Mouse (Mus musculus) heart, embryonic 13.5 days (tissue): ENCODE measurements around the gene Ccdc114. TPM values are rescaled to one million over a fixed set of nuclear protein-coding genes. Genes with fewer than 3 reads are reported as not detected.

Source experiments
- ATAC-seq: fragments of 200-750 bp; cut with Nextera tagmentation; 2 replicates; pipeline ENCODE4 v1.8.0; 2017; ENCODE audit warnings: moderate TSS enrichment; ENCODE audit not compliant: insufficient number of reproducible peaks, low FRiP score, low TSS enrichment; ENCODE audit errors: extremely low read depth
- H3K27ac ChIP-seq: fragments of 300-500 bp; sonication (generic); replicated peaks from 2 replicates; pipeline ENCODE4 v1.5.1; 2015; ENCODE audit warnings: moderate library complexity, mild to moderate bottlenecking, inconsistent platforms
- H3K27me3 ChIP-seq: fragments of 300-500 bp; sonication (generic); replicated peaks from 2 replicates; pipeline ENCODE4 v1.6.1; 2015; ENCODE audit warnings: mild to moderate bottlenecking, inconsistent platforms
- H3K36me3 ChIP-seq: fragments of 300-500 bp; sonication (generic); 2 replicates; pipeline ENCODE4 v1.6.1; 2015; ENCODE audit warnings: mild to moderate bottlenecking, inconsistent platforms
- H3K4me1 ChIP-seq: fragments of 300-500 bp; sonication (generic); 2 replicates; pipeline ENCODE4 v1.6.1; 2015; ENCODE audit warnings: inconsistent platforms
- H3K4me2 ChIP-seq: fragments of 300-500 bp; sonication (generic); 2 replicates; pipeline ENCODE4 v1.6.1; 2015; ENCODE audit warnings: inconsistent platforms, mild to moderate bottlenecking, moderate library complexity
- H3K4me3 ChIP-seq: fragments of 300-500 bp; sonication (generic); 2 replicates; pipeline ENCODE4 v1.5.1; 2015; ENCODE audit warnings: moderate library complexity, mild to moderate bottlenecking, inconsistent platforms
- H3K9ac ChIP-seq: fragments of 300-500 bp; sonication (generic); 2 replicates; pipeline ENCODE4 v1.6.1; 2015; ENCODE audit warnings: inconsistent platforms, mild to moderate bottlenecking, moderate library complexity
- H3K9me3 ChIP-seq: fragments of 300-500 bp; sonication (generic); 2 replicates; pipeline ENCODE4 v1.6.1; 2016; ENCODE audit warnings: inconsistent platforms
- WGBS: fragments of 180-500 bp; shearing (Covaris S2); methylation state at CpG from one replicate; pipeline ENCODE4 v1.1.7; 2015; ENCODE audit warnings: mixed read lengths; 5-methylcytosine and 5-hydroxymethylcytosine counted together
- polyA plus RNA-seq: library from polyadenylated mRNA; unstranded; fragments of >200 nt; fragmentation: Nextera tagmentation; extraction: Ambion mirVana; gene quantifications from 2 replicates; pipeline ENCODE4 v1.2.1, GENCODE M21; 2015

The Ccdc114 gene
- polyA plus RNA-seq, 1 experiment from 2014 or later: 2.7 TPM

GRCm38 (mm10) chr7:45901562-45901961, 22.3 kb upstream of the Ccdc114 start:
- no peaks in the 10 kb centered on the region for H3K9me3 ChIP-seq
- H3K27ac ChIP-seq: no peak overlapping the region
- H3K36me3 ChIP-seq: no peaks in the 10 kb centered on the region
- ATAC-seq: no peak
- no peak overlapping the region for H3K4me3 ChIP-seq
- WGBS: 51% methylated on average over 5 of the region's 5 CpGs
- H3K27me3 ChIP-seq: no peaks in the 10 kb centered on the region
- no peak overlapping the region for H3K9ac ChIP-seq
- peaks cover 11% of the 10 kb centered on the region for H3K4me1 ChIP-seq
- H3K4me2 ChIP-seq: no peak overlapping the region

GRCm38 (mm10) chr7:45902481-45903002, 21.3 kb upstream of the Ccdc114 start:
- Histone ChIP-seq H3K36me3 (0 out of 2 replicates have a peak, but pooled peaks cover 2% of the 10 kb centered on the region), H3K9ac (no peak overlapping the region), H3K27me3 (no peaks in the 10 kb centered on the region), H3K4me1 (peaks cover 6% of the 10 kb centered on the region), H3K4me2 (no peak overlapping the region), H3K27ac (0 out of 2 replicates have a peak overlapping the region, but pooled peaks have one; percentile 24), H3K9me3 (no peaks in the 10 kb centered on the region), H3K4me3 (no peak overlapping the region)
- 68% methylated on average over 12 of the region's 12 CpGs for WGBS
- ATAC-seq: no peak

DNA sequence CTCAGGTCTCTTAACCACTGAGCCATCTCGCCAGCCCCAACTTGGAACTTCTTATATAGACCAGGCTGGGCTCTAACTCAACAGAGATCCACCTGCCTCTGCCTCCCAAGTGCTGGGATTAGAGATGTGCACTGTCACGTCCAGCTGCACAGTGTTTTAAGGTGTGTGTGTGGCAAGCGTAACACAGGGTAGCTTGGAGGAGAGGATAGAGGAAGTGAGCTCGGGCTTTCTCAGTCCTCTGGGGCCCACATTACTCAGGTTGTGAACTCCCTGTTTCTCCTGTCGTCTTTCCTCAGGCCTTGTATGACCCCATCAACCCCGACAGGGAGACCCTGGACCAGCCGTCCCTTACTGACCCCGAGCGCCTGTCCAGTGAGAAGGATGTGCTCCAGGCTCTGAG, 17.2 kb upstream of the Ccdc114 start:
- H3K27ac ChIP-seq: no peak overlapping the region
- H3K4me3 ChIP-seq: no peak overlapping the region
- no peaks in the 10 kb centered on the region for H3K4me1 ChIP-seq
- WGBS: 88% methylated on average over 9 of the region's 9 CpGs
- 0 out of 2 replicates have a peak, but pooled peaks cover 3% of the 10 kb centered on the region for H3K9me3 ChIP-seq
- H3K9ac ChIP-seq: no peak overlapping the region
- peaks cover 37% of the 10 kb centered on the region for H3K36me3 ChIP-seq
- ATAC-seq: no peak
- H3K4me2 ChIP-seq: no peak overlapping the region
- H3K27me3 ChIP-seq: no peaks in the 10 kb centered on the region

DNA sequence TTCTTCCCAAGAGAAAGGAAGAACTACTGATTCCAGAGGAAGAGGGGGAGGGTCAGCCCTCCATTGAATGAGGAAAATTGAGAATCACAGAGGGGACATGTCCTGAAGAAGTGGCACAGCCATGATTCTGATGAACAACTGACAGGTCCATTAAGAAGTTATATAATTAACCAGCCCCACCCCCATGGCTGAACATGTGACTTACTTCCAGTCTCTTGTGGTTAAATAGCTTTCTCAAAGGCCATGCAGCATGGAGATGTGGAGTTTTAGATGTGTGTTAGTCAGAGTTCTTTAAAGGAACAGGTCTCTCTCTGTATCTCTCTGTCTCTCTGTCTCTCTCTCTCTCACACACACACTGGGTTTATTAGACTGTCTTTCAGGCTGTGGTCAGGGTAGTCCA, 15.5 kb upstream of the Ccdc114 start:
- Histone ChIP-seq H3K9me3 (0 out of 2 replicates have a peak, but pooled peaks cover 3% of the 10 kb centered on the region), H3K9ac (no peak overlapping the region), H3K27me3 (no peaks in the 10 kb centered on the region), H3K4me1 (no peaks in the 10 kb centered on the region), H3K36me3 (peaks cover 37% of the 10 kb centered on the region), H3K27ac (no peak overlapping the region), H3K4me2 (no peak overlapping the region), H3K4me3 (no peak overlapping the region)
- ATAC-seq: no peak

DNA sequence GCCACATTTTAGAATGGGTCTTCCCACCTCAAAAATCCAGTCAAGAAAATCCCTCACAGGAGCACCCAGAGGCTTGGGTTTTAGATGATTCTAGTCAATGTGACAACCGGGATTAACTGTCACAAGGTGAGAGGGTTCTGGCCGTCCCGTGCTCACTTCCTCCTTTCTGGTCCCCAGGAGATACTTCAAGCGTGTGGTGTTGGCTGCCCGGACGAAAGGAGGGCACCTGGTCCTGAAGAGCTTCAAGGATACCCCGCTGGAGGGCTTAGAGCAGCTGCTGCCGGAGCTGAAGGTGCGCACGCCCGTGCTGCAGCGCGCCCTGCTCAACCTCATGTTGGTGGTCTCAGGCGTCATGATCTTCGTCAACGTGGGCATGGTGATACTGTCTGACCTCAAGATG, 14.7 kb upstream of the Ccdc114 start:
- Histone ChIP-seq H3K9ac (no peak overlapping the region), H3K36me3 (peaks cover 37% of the 10 kb centered on the region), H3K4me1 (no peaks in the 10 kb centered on the region), H3K9me3 (0 out of 2 replicates have a peak, but pooled peaks cover 3% of the 10 kb centered on the region), H3K4me3 (no peak overlapping the region), H3K4me2 (no peak overlapping the region), H3K27ac (no peak overlapping the region), H3K27me3 (no peaks in the 10 kb centered on the region)
- no peak for ATAC-seq
- WGBS: 87% methylated on average over 16 of the region's 16 CpGs

DNA sequence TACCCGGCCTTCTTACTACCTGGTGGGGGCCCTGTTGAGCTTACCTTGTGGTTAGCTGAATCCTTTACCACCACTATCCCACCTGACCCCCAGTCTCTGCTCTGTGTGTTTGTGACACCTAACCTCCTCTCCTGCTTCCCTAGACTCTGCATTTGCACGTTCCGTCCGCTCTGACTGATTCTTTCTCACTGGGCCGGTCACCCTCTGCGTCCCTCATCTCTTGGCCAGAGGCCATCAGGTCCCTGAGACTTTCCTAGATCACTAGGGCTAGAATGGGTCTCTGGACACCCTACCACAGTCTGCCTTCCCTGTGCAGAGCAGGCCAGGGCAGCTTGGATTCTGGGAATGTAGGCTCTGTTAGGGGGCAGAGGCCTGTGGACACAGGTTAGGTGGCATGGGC, 9.8 kb upstream of the Ccdc114 start:
- Histone ChIP-seq H3K4me3 (no peak overlapping the region), H3K36me3 (peaks cover 28% of the 10 kb centered on the region), H3K4me2 (no peak overlapping the region), H3K27me3 (no peaks in the 10 kb centered on the region; the same call in 1 of the 2 replicates), H3K9ac (no peak overlapping the region), H3K27ac (no peak overlapping the region), H3K9me3 (0 out of 2 replicates have a peak, but pooled peaks cover 3% of the 10 kb centered on the region), H3K4me1 (peaks cover 24% of the 10 kb centered on the region)
- 80% methylated on average over 6 of the region's 6 CpGs for WGBS
- no peak for ATAC-seq

- H3K4me3 ChIP-seq: no peak overlapping the region
- peaks cover 18% of the 10 kb centered on the region for H3K36me3 ChIP-seq
- WGBS: 82% methylated on average over 5 of the region's 5 CpGs
- no peak overlapping the region for H3K4me2 ChIP-seq
- no peaks in the 10 kb centered on the region; the same call in 1 of the 2 replicates for H3K27me3 ChIP-seq
- no peak overlapping the region for H3K27ac ChIP-seq
- no peak overlapping the region; the same call in 1 of the 2 replicates for H3K9ac ChIP-seq
- no peak for ATAC-seq
- 0 out of 2 replicates have a peak, but pooled peaks cover 1% of the 10 kb centered on the region for H3K9me3 ChIP-seq
- peaks cover 34% of the 10 kb centered on the region for H3K4me1 ChIP-seq
Measured at GRCm38 (mm10) chr7:45915011-45915410, 8.9 kb upstream of the Ccdc114 start.

- no peaks in the 10 kb centered on the region for H3K9me3 ChIP-seq
- H3K4me1 ChIP-seq: peaks cover 42% of the 10 kb centered on the region
- WGBS: 38% methylated on average over 26 of the region's 26 CpGs
- H3K27ac ChIP-seq: peak overlapping the region; percentile 73
- peak overlapping the region; percentile 68 for H3K4me2 ChIP-seq
- peak overlapping the region; percentile 74 for H3K9ac ChIP-seq
- no peaks in the 10 kb centered on the region; the same call in 1 of the 2 replicates for H3K27me3 ChIP-seq
- H3K36me3 ChIP-seq: peaks cover 5% of the 10 kb centered on the region; the same call in 1 of the 2 replicates
- ATAC-seq: peak; percentile 53; the same call in 1 of the 2 replicates
- H3K4me3 ChIP-seq: peak overlapping the region; percentile 42
Measured at GRCm38 (mm10) chr7:45916056-45917003, 7.5 kb upstream of the Ccdc114 start.

- Histone ChIP-seq H3K9ac (peak overlapping the region; percentile 74), H3K36me3 (peaks cover 5% of the 10 kb centered on the region; the same call in 1 of the 2 replicates), H3K9me3 (no peaks in the 10 kb centered on the region), H3K4me2 (peak overlapping the region; percentile 68), H3K27me3 (no peaks in the 10 kb centered on the region; the same call in 1 of the 2 replicates), H3K4me1 (peaks cover 51% of the 10 kb centered on the region), H3K4me3 (peak overlapping the region; percentile 42), H3K27ac (peak overlapping the region; percentile 73)
- no peak for ATAC-seq
- WGBS: 35% methylated on average over 13 of the region's 13 CpGs
Measured at GRCm38 (mm10) chr7:45917004-45917704, 6.7 kb upstream of the Ccdc114 start.

GRCm38 (mm10) chr7:45917926-45918325, 5.9 kb upstream of the Ccdc114 start:
- 82% methylated on average over 15 of the region's 15 CpGs for WGBS
- Histone ChIP-seq H3K27ac (0 out of 2 replicates have a peak overlapping the region, but pooled peaks have one; percentile 73), H3K4me1 (peaks cover 58% of the 10 kb centered on the region), H3K4me2 (no peak overlapping the region), H3K36me3 (peaks cover 5% of the 10 kb centered on the region; the same call in 1 of the 2 replicates), H3K4me3 (no peak overlapping the region), H3K9me3 (no peaks in the 10 kb centered on the region), H3K9ac (peak overlapping the region; percentile 74; the same call in 1 of the 2 replicates), H3K27me3 (no peaks in the 10 kb centered on the region; the same call in 1 of the 2 replicates)
- no peak for ATAC-seq
